Mouse (Mus musculus) CD8-positive naive resting alpha-beta T cell, adult 2 months (primary cell): ENCODE data around the gene Zdhhc6.

Experiments used
- DNase-seq, 2 experiments: peaks; one replicate each; pipeline ENCODE4 v3.0.0; 2022; ENCODE audit warnings: low read depth in 2 of 2, low spot score in 2 of 2

Gene Zdhhc6

DNA sequence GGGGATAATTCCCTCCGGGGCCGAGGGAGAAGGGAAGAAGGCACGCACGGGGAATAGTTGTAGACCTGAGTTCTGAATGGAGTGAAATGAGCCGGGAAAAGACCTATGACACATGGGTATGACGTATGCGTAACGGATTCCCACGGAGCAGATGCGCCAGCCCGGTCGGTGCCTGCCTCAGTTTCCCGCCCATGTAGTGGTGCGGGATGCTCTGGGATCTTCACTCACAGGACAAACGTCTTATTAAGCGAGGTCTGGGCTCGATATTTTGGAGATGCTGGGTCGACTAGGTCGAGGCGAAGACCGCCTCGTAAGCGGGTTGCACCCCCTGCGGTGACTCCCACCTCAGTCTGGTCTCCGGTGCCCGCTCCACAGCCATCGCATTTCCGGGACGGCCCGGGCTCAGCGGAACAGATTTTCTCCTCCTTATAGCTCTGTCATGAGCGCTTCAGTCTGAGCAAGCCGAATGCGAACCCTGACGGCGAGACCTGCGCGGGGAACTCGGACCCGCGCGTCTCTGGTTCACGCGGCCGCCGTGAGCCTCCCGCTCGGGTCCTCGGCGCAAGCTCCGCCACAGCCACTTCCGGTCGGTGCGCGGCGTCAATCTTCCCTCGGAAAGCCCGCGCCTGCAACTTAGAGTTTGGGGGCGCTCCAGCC, at the start of gene Zdhhc6:
Gene Zdhhc6 (minus strand): TSS at position 581 of the 657 bp plus-strand sequence.
- peak; percentile 73 to 80 for DNase-seq

DNA sequence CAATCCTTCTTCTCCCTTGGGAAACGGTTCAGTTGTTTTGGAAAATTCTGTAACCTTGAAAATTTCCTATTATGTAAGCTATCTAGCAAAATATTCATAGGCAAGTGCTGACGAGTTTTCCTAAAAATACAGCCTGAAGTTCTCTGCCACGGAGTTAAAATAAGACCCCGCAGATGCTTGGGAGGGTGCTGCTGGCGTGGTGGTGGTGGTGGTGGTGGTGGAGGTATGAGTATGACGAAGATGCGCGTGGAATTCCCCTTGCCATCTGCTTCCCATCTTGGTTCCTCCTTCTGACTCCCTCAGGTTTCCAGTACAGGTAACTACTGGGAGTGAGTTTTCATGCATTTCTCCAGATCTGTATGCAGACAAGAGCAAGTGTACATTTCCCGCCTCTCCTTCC, 46.8 kb upstream of the Zdhhc6 start:
- no peak for DNase-seq

DNA sequence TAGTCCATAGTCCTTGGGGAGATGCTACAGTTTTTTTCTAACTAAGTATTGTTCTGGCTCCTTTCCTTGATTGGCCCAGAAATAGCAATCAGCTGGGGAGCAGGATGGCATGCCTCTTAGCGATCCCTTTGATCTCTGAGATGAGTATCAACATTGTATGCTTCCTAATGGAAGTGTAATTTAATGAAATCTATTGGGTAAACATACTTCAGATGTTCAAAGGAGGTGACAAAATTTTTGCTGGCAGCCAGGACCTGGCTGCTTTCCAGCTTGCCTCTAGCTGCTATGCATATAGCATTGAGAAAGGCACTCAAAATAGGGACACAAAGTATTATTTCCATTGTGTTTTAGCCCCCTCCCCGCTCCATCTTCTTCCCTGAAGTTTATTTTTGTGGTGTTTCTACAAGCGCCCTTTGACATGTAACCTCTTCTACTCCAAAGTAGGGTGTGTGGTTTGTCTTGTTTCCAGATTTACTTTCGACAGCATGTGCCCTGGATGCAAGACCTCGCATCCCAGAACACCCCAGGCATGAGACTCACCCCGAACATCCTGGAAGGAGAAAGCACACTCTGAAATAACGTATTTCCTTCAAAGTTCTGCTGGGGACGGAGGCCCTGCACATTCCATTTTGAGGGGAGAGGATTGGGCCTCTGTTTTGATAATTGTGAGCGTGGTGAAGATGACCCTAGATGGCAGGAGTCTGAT, 35.0 kb upstream of the Zdhhc6 start:
- no peak for DNase-seq

DNA sequence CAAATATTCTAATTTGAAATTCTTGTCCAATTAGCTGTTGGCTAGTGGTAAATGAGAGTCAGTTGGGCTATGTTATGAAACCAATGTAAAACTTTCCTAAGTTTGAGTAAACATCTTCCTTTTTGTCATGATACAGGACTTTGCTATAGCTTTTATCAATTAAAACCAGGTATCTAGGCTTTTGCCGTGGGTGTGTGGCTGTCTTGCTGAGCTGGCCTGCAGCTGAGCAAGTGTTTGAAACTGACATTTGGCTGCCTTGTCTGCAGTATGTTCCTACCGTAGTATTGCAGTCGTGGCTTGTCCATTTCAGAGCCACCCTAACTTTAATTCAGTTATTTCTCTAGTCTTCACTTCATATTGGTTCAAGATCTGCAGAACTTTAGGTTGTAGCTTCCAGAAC, 32.4 kb upstream of the Zdhhc6 start:
- no peak for DNase-seq

DNA sequence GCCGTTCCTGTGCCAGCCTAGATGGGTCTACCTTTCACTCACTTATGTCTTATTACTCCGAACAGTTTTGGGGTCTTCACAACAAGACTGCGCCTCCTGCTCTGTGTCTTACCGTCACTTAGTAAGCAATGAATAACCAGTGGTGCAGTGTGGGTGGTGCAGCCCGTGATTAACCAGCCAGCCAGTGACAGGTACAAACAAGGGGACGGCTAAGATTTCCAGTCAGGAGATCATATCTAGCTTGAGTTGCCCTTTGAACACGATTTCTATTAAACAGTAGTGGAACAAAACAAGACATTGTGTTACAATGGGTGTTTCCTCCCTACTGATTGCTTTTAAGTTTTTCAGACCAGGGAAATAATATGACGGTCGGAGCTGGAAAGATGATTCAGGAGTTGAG, 27.4 kb upstream of the Zdhhc6 start:
- DNase-seq = no peak

DNA sequence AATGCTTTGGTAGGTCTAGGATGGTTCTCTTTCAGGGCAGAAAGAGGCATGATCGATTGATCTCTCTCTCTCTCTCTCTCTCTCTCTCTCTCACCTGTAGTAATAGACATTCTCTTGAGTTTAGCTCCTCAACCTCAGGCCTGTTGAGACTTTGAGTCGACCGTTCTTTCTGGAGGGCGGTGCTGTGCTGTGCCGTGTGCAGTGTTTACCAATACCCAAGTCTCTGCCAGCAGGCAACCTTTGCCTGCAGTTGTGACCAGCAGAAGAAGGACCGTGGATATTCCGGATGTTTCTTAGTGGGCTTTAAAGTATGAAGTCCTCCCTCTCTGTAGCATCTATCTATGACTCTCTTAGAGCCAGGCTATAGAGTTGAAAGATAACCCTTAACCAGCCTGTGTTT, 26.6 kb upstream of the Zdhhc6 start:
- no peak for DNase-seq

DNA sequence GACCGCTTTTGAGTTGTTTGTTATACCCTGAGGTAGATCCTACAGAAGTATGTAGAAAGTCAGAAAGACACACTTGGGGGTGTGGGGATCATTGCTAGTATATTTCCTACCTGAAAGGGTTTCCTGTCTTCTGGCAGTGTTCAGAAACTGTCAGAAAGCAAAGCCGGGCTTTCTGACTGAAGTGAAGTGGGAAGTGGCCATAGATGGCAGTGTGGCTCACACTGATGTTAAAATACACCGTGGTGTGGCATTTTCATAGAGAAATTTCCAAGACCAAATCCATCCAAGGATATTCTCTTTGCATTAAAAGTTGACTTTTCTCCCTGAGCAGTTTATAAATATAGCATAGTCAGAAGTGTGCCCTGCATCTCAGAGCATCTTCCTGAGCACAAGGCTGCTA, 25.5 kb upstream of the Zdhhc6 start:
- DNase-seq = no peak

DNA sequence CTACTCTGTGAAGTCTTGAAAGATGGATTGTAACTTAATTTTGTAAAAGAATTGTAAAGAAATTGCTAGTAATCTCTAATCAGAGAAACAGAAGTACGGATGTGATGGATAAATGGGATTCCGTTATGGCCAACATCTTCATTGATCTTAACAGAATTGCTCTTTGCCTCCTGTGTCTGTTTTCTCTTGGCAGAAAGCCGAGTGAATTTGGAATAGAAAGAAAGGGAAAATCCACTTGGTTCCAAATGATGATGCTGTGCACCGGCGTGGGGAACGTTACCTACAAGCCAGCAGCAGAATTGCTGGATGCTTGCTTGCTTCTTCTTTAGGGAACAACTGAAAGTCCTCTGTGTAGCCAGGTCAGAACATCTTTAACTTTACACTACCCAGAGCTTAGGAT, 24.7 kb upstream of the Zdhhc6 start:
- no peak for DNase-seq

DNA sequence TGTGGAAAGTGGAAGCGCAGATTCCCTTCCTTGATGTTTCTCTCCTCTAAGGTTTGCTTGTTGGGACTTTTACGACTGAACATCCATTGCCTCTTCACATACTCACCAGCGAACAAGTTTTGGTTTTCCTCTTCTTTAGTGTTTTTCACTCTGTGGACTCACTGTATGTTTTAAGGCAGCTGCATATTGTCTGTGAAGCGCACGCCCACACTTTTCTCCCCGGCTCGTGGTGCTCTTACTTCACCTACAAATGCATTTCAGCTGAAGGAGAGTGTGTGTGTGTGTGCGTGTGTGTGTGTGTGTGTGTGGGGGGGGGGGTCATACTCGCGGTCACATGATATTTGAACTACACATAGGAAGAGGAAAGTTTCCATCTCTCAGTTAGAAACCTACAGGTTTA, 21.8 kb upstream of the Zdhhc6 start:
- no peak for DNase-seq

DNA sequence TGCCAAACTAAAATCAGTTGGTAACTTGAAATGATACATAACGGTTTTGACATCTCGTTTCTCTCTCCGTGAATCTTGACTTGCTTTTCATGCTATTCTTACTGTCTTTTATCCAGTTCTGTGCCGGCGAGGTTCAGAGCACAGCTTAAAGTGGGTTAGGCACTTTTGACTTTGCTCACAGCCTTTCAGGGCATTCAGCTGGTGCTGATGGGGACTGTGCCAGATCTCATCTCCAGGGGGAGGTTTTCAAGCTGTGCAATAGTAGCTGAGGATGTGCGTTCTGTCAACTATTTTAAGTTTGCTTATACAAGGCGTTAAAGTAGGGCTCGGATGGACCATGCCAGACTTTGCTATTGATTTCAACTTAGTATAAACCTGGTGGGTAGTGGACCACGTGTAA, 21.2 kb upstream of the Zdhhc6 start:
- no peak for DNase-seq

DNA sequence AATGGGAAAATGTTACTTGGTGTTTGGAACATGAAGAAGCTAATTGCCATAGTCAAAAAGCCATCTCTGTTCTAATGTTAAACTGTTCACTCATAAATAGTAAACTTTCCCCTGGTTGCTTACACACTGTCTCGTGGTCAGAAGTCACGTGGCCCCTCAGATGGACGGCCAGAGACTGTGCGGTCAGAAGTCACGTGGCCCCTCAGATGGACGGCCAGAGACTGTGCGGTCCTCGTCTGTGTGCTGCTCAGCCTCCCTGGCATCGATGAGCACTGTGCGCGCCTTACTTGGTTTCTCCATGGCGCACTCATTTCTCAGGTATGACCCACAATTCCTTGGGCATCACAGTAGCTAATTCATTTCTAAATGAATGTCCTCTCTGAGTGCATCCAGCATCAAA, 20.6 kb upstream of the Zdhhc6 start:
- no peak for DNase-seq

DNA sequence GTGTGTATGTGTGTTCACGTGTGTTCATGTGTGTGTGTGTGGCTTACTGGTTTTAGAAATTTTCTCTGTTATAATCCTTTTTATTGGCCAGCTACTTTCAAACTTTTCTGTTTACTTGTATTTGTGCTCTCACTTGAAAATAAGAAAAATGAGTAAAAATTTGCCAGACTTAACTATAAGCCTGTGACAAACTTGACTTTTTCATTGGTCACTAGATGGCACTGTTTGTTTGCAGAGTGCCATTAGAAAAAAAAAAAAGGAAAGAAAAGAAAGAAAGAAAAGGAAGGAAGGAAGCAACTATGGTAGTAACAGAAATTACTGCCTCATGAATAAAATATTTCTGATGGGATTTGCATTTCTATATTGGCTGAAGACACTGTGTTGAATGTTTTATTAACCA, 20.0 kb upstream of the Zdhhc6 start:
- DNase-seq = no peak

DNA sequence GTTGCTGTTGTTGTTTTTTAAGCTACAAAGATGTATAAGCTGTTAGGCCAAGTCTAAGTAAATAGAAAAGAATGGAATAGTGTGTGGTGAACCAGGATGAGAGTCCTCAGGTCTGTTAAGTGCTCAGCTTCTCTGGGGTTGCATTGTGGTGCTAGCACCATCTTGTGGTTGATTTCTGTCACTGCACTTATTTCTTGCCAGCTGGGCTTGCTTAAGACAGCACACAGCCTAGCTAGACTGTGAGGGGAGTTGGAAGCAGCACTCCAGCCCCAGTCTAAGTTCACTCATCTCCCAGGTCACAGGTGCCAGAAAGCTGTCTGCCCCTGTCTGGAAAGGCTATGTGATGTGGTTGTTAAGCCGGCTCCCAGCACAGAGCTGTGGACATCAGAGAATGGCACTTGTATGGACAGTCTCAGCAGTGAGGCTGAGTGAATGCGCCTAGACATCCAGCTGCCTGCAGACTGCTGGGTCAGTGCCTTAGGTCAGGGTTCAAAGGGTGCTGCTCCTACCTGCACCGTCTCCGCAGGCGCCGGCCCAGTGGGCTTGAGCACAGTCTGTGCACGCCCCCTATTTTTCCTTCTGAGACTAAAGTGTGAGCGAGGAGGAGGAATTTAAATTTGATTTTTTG, 16.9 kb upstream of the Zdhhc6 start:
- DNase-seq = peak; percentile 46 to 58

DNA sequence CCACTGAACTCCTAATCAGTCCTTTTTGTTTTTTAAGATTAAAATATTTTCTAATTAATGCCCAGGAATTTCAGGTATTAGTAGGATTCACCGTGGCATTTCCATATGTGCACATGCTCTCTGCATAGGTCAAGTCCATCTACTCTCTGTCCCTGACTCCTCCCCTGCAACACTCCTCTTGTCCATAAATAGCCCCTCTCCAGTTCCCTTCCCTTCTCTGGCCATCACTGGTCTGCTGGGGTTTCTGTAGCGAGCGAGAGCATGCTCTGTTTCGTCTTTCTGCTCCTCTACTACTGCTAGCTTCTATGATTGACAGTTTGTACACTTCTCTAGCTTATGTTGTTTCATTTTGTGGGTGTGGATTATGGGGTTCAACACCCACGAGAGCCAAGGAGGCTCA, 15.9 kb upstream of the Zdhhc6 start:
- no peak for DNase-seq

DNA sequence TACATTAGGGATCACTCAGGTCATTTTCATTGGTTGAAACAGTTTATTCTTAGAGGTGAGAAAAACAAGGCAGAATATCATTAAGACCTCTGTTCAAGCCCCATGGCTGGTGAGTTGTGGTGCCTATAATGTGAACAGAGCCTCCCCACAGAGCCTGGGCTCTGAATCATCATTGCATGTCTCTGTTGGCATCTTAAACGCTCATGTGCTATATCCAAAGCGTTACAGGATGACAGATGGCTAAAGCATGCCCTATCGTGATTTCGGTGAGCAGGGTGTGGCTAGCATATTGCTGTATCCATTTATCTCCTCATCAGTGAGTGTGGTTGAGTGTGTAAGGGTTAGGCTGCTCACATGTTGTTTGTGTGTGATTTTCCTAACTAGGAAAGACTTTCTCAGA, 11.7 kb upstream of the Zdhhc6 start:
- no peak for DNase-seq

DNA sequence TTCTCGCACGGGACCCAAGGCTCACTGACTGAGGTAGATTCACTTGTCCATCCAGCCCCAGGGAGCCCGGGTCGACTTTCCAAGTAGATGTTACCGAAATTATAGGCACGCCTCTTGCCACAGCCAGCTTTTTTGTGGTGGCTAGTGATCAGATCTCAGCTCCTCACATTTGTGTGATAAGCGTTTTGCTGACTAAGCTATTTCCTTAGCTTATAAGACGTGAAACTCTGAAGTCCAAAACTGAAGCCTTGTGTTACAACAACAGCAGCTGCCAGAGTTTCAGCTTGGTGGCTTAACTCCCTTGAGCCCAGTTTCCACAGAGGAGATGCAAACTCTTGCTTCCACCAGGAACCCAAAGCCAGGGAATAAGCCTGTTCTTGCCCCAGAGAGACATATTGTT, 6.8 kb upstream of the Zdhhc6 start:
- DNase-seq = no peak

DNA sequence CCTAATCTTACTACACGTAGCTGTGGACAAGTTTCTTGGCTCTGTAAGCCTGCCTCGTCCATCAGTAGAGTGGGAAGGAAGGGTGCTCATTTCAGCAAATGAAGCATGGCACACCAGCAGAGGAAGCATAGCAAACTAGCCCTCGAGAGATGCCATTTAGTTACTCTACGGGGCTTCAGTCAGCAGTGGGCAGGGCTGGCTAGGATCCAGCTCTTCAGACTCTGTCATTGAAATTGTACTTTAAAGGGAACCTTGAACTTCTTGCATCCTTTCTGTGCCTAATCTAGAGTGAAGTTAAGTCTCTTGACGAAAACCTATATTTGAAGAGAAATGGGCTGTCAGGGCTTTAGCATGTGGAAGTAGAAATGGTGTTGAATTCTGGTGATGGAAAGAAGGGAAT, 3.7 kb upstream of the Zdhhc6 start:
- DNase-seq = no peak

DNA sequence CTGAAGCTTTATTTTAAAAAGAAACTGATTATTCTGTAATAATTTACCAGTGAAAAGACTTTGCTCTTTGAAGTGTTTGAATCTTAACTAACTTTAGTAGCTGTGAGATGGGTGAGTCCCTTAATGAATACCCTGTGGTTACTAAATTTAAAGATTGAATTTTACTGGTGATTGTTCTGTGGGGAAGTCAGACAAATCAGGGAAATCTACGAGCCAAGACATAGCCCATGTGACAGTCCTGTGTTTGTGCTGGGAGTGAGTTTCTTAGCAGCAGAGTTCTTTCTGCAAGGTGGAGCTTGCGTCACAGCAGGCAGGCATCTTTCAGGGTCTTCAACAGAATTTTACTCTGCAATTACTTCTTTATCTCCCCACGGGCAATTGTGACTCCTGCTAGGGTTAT, 3.2 kb upstream of the Zdhhc6 start:
- DNase-seq = no peak

DNA sequence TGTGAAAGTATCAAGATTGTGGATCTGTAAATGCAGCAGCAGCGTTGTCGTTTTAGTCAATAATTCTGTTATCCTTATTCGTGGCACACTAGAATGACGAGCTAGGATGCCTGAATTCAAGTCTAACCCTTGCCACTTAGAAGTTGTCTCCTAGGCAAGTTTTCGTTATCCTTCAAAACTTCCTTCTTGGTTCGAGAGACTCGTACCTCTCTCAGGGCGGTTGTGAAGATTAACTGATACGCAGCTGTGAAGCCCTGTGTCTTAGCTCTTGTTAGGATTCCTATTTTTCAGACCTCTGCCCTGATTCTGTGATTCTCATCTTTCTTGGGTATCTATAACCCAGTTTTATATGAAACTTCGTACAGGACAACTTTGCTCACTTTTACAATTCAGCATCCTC, 1.1 kb upstream of the Zdhhc6 start:
- DNase-seq = no peak

DNA sequence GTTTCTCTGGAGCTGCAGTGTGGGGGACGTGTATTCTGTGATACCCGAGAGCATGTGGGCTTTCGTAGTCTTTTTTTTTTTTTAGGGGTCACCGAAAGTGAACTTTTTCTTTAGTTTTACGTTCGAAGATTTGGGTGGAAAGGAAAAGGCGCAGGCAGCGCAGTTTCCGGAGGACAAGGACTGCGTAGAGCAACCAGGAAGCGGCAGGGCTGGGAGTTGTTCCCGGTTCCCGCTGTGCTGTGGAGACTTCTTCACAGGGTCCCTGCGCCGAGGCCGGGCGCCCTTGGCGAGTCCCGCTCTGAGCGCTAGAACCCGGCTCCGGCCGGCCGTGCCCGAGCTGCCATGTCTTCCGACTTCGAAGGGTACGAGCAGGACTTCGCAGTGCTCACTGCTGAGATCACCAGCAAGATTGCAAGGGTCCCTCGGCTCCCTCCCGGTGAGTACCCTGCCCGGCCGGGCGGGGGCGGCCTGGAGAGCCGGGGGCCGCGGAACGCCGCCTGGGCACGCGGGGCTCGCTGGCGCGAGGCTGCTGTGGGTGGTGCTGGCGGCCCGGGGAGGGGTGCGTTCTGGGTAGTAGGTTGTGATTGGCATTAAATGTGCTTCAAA, 380 bp upstream of the Zdhhc6 start, which contains the start of gene Vti1a:
Gene Vti1a (plus strand): TSS at position 187 of the 606 bp plus-strand sequence.
- peak; percentile 79 to 84 for DNase-seq

DNA sequence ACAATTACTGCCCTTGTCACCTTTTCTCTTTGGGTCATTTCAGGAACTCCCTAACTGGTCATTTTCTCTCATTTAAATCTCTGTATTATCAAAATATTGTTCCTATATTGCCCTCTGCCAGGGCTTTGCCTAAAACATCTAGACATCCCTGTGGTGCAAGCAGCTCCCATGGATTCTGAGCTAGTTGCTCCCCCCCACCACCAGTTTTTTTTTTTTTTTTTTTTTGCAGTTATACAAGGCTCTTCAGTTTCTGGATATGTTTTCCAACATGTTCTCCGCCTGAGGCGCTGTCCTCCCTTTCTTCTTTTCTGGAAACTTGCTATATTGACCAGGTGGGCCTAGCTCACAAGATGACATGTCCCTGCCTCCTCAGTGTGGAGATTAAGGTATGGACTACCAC, 2.2 kb downstream of the Zdhhc6 start:
- DNase-seq = no peak

DNA sequence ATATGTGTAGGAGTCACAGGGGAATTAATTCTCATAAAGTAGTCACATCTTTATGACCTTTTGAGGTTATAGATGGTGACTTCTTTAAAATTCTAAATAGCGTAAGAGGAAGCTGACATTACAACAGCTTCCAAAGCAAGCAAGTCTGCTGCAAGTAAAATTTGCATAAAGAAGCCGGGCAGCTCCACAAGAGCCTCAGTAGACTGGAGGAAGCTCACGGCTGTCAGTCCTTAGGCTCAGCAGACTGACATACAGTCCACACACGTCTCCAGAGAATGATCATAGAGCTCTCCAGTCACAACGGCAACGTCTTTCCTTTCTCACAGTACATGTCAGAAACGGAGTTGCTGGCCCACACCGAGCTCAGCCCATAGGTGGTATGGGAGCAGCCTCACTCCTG, 4.0 kb downstream of the Zdhhc6 start:
- no peak for DNase-seq
